Mouse (Mus musculus): ENCODE measurements at regions not wholly inside any gene's neighbourhood (a gene's known extent, or its start where the extent isn't known, plus 50 kb on each side); places are given as distances from the start of the nearest gene placed in this dataset.

DNA sequence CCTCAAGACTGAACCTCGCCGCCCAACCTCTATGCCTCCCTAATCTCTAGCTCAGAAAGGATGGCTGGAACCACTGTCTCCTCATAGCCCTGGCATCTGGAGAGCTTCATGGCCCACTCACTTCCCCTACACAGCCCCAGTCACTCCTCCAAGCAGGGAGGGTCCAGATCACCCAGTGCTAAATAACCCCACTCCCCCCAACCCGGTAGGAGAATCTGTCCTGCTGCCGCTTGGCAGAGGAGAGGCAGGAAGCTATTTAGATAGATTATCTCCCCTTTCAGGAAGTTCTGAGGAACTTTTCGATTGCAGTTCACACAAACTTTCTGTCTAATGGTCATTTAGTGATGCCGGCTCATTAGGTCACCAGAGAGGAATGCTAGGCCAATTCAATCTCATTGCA, 196.9 kb downstream of the Sox9 start:
- TF ChIP-seq KAT2A (IDR thresholded peaks at IDR 0.05; ENCODE audit: insufficient replicate concordance, low read length), result no peak
- TF ChIP-seq MAX (IDR thresholded peaks at IDR 0.05; ENCODE audit: low read length), result no peak
